Mouse (Mus musculus): ENCODE measurements around the gene Zfp967. TPM values are rescaled to one million over a fixed set of nuclear protein-coding genes. Genes with fewer than 3 reads are reported as not detected.
"Not testable (repeated sequence)": the region's sequence is repeated elsewhere in the genome, so short reads cannot be mapped to it uniquely, and the experiment has no call there.

Zfp967 gene
- polyA plus RNA-seq (2014; fragmentation: Nextera tagmentation; extraction: Ambion mirVana) = not detected in 2 replicates

DNA sequence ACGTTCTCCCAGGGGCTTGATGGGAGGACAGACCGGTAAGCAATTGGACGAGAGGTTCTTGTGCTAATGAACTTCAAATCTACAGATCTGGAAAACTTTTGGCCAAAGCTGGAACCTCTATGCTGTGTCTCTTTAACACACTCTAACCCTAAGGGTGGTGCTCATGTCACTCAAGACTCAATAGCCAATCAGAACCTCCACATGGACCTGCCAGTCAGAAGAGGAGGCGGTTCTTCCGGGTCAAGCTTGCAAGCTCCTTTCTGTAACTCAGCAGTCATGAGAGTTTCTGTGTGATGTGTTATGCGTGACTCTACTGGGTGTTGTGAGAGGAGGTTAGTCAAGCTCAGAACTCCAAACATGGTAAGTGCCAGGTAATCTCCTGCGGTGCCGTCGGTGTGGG is at the start of gene Zfp967:
Zfp967 (plus strand) TSS at position 301 of the 400 bp plus-strand sequence.
- not testable (repeated sequence) for H3K4me3 ChIP-seq (ENCODE audit: low read depth, low read length); H3K27ac ChIP-seq (ENCODE audit: low read depth); H3K27me3 ChIP-seq (replicated peaks; ENCODE audit: control insufficient read depth, insufficient read depth, low read length); H3K36me3 ChIP-seq (ENCODE audit: control insufficient read depth, insufficient read depth, low read length); H3K4me1 ChIP-seq (replicated peaks; ENCODE audit: control insufficient read depth, insufficient read depth, low read length); ATAC-seq (replicated peaks; ENCODE audit: low FRiP score, low TSS enrichment, low read depth); H3K9ac ChIP-seq (ENCODE audit: low read length); DNase-seq (ENCODE audit: low spot score); H3K9me3 ChIP-seq (ENCODE audit: control insufficient read depth, low read length); H3K4me2 ChIP-seq (ENCODE audit: low read length)
- WGBS = no CpG with 5 or more reads among the region's 9 CpGs

DNA sequence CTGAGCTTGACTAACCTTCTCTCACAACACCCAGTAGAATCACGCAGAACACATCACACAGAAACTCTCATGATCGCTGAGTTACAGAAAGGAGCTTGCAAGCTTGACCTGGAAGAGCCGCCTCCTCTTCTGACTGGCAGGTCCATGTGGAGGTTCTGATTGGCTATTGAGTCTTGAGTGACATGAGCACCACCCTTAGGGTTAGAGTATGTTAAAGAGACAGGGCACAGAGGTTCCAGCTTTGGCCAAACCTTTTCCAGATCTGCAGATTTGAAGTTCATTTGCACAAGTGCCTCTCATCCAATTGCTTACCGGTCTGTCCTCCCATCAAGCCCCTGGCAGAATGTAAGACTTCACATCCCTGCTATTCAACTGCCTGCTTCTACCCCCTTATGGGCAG is 34.2 kb upstream of the Zfp967 start, which contains the start of gene Gm14434:
Gm14434 (minus strand) TSS at position 101 of the 400 bp plus-strand sequence.
- no CpG with 5 or more reads among the region's 4 CpGs for WGBS
- not testable (repeated sequence) for H3K27me3 ChIP-seq (replicated peaks; ENCODE audit: control insufficient read depth, insufficient read depth, low read length); DNase-seq (ENCODE audit: low spot score); H3K27ac ChIP-seq (ENCODE audit: low read depth); H3K4me1 ChIP-seq (replicated peaks; ENCODE audit: control insufficient read depth, insufficient read depth, low read length); H3K9me3 ChIP-seq (ENCODE audit: control insufficient read depth, low read length); H3K9ac ChIP-seq (ENCODE audit: low read length); H3K4me3 ChIP-seq (ENCODE audit: low read depth, low read length); ATAC-seq (replicated peaks; ENCODE audit: low FRiP score, low TSS enrichment, low read depth); H3K36me3 ChIP-seq (ENCODE audit: control insufficient read depth, insufficient read depth, low read length); H3K4me2 ChIP-seq (ENCODE audit: low read length)

Other genes with a start within 250 kb of the Zfp967 start
- gene Gm11009, start 201.6 kb upstream of the Zfp967 start, polyA plus RNA-seq (2014; fragmentation: Nextera tagmentation; extraction: Ambion mirVana) = not detected in 2 replicates
- 13.5 and 15.9 TPM in 2 replicates for gene Gm14435, start 97.5 kb upstream of the Zfp967 start, polyA plus RNA-seq (2014; fragmentation: Nextera tagmentation; extraction: Ambion mirVana)
- 0.74 and 2.0 TPM in 2 replicates for gene Gm14434, start 34.3 kb upstream of the Zfp967 start, polyA plus RNA-seq (2014; fragmentation: Nextera tagmentation; extraction: Ambion mirVana)
- 15.0 and 23.8 TPM in 2 replicates for gene Gm14308, start 115.3 kb downstream of the Zfp967 start, polyA plus RNA-seq (2014; fragmentation: Nextera tagmentation; extraction: Ambion mirVana)
- 9.4 and 10.0 TPM in 2 replicates for gene Zfp973, start 149.5 kb downstream of the Zfp967 start, polyA plus RNA-seq (2014; fragmentation: Nextera tagmentation; extraction: Ambion mirVana)
- gene Gm14305, start 187.3 kb downstream of the Zfp967 start, polyA plus RNA-seq (2014; fragmentation: Nextera tagmentation; extraction: Ambion mirVana) = 29.9 and 32.6 TPM in 2 replicates

Data from intestine, embryonic 14.5 days (tissue).